Mouse (Mus musculus): ENCODE measurements around the gene Icosl. TPM values are rescaled to one million over a fixed set of nuclear protein-coding genes. Genes with fewer than 3 reads are reported as not detected.
"Not testable (repeated sequence)": the region's sequence is repeated elsewhere in the genome, so short reads cannot be mapped to it uniquely, and the experiment has no call there.

The Icosl gene
- 1 to 10 TPM; 1.3 to 1.7 TPM for total RNA-seq (2021)
- long read RNA-seq, experiment 1, partial matches to known transcripts: 2 of 2 reads
- long read RNA-seq, experiment 1, other reads (novel, unspliced or antisense): 0 of 2 reads
- long read RNA-seq, experiment 2: 0 reads

- peak; percentile 80 for DNase-seq
Observed at GRCm38 (mm10) chr10:78069101-78070011, at the start of gene Icosl. TSS of gene Icosl (plus strand) at chr10:78069302.

- not testable (repeated sequence) for DNase-seq
Observed at GRCm38 (mm10) chr10:78019984-78020383, 49.1 kb upstream of the Icosl start.

- not testable (repeated sequence) for DNase-seq
Observed at GRCm38 (mm10) chr10:78025453-78025852, 43.6 kb upstream of the Icosl start.

GRCm38 (mm10) chr10:78028129-78028528 is 41.0 kb upstream of the Icosl start:
- no peak for DNase-seq

- DNase-seq: no peak
Observed at GRCm38 (mm10) chr10:78029080-78029479, 40.0 kb upstream of the Icosl start.

GRCm38 (mm10) chr10:78031987-78032386 is 37.1 kb upstream of the Icosl start:
- DNase-seq: no peak

- no peak for DNase-seq
Observed at GRCm38 (mm10) chr10:78037139-78037538, 32.0 kb upstream of the Icosl start.

- DNase-seq: no peak
Observed at GRCm38 (mm10) chr10:78041647-78042046, 27.5 kb upstream of the Icosl start, which contains the start of gene Dnmt3l. TSS of gene Dnmt3l (plus strand) at chr10:78041947.

- no peak for DNase-seq
Observed at GRCm38 (mm10) chr10:78042096-78042495, 27.0 kb upstream of the Icosl start.

GRCm38 (mm10) chr10:78042697-78043405 is 26.3 kb upstream of the Icosl start:
- no peak for DNase-seq

- peak; percentile 31 for DNase-seq
Observed at GRCm38 (mm10) chr10:78043406-78043836, 25.7 kb upstream of the Icosl start, which contains the start of gene Aire. TSS of gene Aire (minus strand) at chr10:78043610.

- DNase-seq: no peak
Observed at GRCm38 (mm10) chr10:78044531-78044930, 24.6 kb upstream of the Icosl start.

GRCm38 (mm10) chr10:78046388-78046787 is 22.7 kb upstream of the Icosl start:
- no peak for DNase-seq

GRCm38 (mm10) chr10:78048061-78048730 is 20.9 kb upstream of the Icosl start:
- no peak for DNase-seq

GRCm38 (mm10) chr10:78049519-78050035 is 19.5 kb upstream of the Icosl start:
- DNase-seq: no peak

- no peak for DNase-seq
Observed at GRCm38 (mm10) chr10:78054633-78055565, 14.2 kb upstream of the Icosl start.

GRCm38 (mm10) chr10:78057056-78057455 is 12.0 kb upstream of the Icosl start:
- no peak for DNase-seq

GRCm38 (mm10) chr10:78063122-78063521 is 6.0 kb upstream of the Icosl start:
- no peak for DNase-seq

- DNase-seq: no peak
Observed at GRCm38 (mm10) chr10:78067226-78067625, 1.9 kb upstream of the Icosl start.

GRCm38 (mm10) chr10:78068541-78068940 is 561 bp upstream of the Icosl start:
- DNase-seq: no peak

- no peak for DNase-seq
Observed at GRCm38 (mm10) chr10:78074151-78074550, 5.0 kb downstream of the Icosl start.

Measured in gastrocnemius, postnatal 25 days (tissue).